Mouse (Mus musculus) cortical plate, adult 2 months (tissue): ENCODE results near the gene Limk1. TPM values are rescaled to one million over a fixed set of nuclear protein-coding genes. Genes with fewer than 3 reads are reported as not detected.

ENCODE experiments used
- H3K27ac ChIP-seq: fragments of 200-500 bp; 2 replicates; pipeline ENCODE4 v1.5.1; 2012; ENCODE audit warnings: low read length, control low read depth, inconsistent platforms; ENCODE audit not compliant: insufficient read depth
- H3K4me1 ChIP-seq: fragments of 200-500 bp; 2 replicates; pipeline ENCODE4 v1.6.1; 2011; ENCODE audit warnings: low read length; ENCODE audit not compliant: control insufficient read depth, insufficient read depth
- H3K4me3 ChIP-seq: fragments of 200-500 bp; 2 replicates; pipeline ENCODE4 v1.5.1; 2011; ENCODE audit warnings: mild to moderate bottlenecking, low read length, control low read depth; ENCODE audit not compliant: insufficient read depth
- CTCF ChIP-seq: fragments of 200-500 bp; IDR thresholded peaks from 2 replicates; pipeline ENCODE4 v1.5.1; 2011; ENCODE audit warnings: mild to moderate bottlenecking, control low read depth, low read length; ENCODE audit not compliant: insufficient read depth; ENCODE audit errors: extremely low read depth
- POLR2A ChIP-seq: fragments of 200-500 bp; IDR thresholded peaks from 2 replicates; pipeline ENCODE4 v1.6.1; 2011; ENCODE audit warnings: mild to moderate bottlenecking, low read length, control low read depth; ENCODE audit not compliant: insufficient read depth; ENCODE audit errors: extremely low read depth
- polyA plus RNA-seq: library from polyadenylated mRNA; depleted of rRNA; stranded (reverse); fragments of >200 nt; gene quantifications from 2 replicates; pipeline ENCODE4 v1.2.3, GENCODE M21; 2012

Limk1 gene
- polyA plus RNA-seq, 1 experiment = 53.1 TPM

GRCm38 (mm10) chr5:134709275-134709674 lies 20.9 kb upstream of the Limk1 start:
- Histone ChIP-seq H3K4me3 (no peak overlapping the region), H3K4me1 (no peaks in the 10 kb centered on the region), H3K27ac (no peak overlapping the region)
- TF ChIP-seq POLR2A = no peak
- TF ChIP-seq CTCF = no peak

- Histone ChIP-seq H3K4me3 (no peak overlapping the region), H3K4me1 (no peaks in the 10 kb centered on the region), H3K27ac (no peak overlapping the region)
- TF ChIP-seq CTCF (peak; percentile 91), POLR2A (no peak)
Observed at GRCm38 (mm10) chr5:134704157-134704556, 15.8 kb upstream of the Limk1 start.

- TF ChIP-seq POLR2A (no peak), CTCF (no peak)
- Histone ChIP-seq H3K4me1 (no peaks in the 10 kb centered on the region), H3K27ac (no peak overlapping the region), H3K4me3 (no peak overlapping the region)
Observed at GRCm38 (mm10) chr5:134695539-134695938, 7.1 kb upstream of the Limk1 start.

- Histone ChIP-seq H3K4me1 (no peaks in the 10 kb centered on the region), H3K4me3 (no peak overlapping the region), H3K27ac (no peak overlapping the region)
- TF ChIP-seq CTCF (no peak), POLR2A (no peak)
Observed at GRCm38 (mm10) chr5:134695082-134695481, 6.7 kb upstream of the Limk1 start.

GRCm38 (mm10) chr5:134692704-134693103 lies 4.3 kb upstream of the Limk1 start:
- Histone ChIP-seq H3K4me1 (no peaks in the 10 kb centered on the region), H3K27ac (no peak overlapping the region), H3K4me3 (no peak overlapping the region)
- TF ChIP-seq POLR2A = no peak
- TF ChIP-seq CTCF = no peak

- no peak overlapping the region for H3K27ac ChIP-seq
- TF ChIP-seq CTCF = no peak
- no peak for TF ChIP-seq POLR2A
- no peaks in the 10 kb centered on the region for H3K4me1 ChIP-seq
- peak overlapping the region; percentile 99 for H3K4me3 ChIP-seq
Observed at GRCm38 (mm10) chr5:134688718-134689284, 403 bp upstream of the Limk1 start.

- peak overlapping the region; percentile 99 for H3K4me3 ChIP-seq
- H3K4me1 ChIP-seq = no peaks in the 10 kb centered on the region
- no peak for TF ChIP-seq POLR2A
- no peak for TF ChIP-seq CTCF
- H3K27ac ChIP-seq = no peak overlapping the region
Observed at GRCm38 (mm10) chr5:134687187-134687586, 1.2 kb downstream of the Limk1 start.

- Histone ChIP-seq H3K4me3 (peak overlapping the region; percentile 99; the same call in 1 of the 2 replicates), H3K27ac (no peak overlapping the region), H3K4me1 (no peaks in the 10 kb centered on the region)
- TF ChIP-seq POLR2A = no peak
- TF ChIP-seq CTCF = no peak
Observed at GRCm38 (mm10) chr5:134686541-134686940, 1.9 kb downstream of the Limk1 start.

GRCm38 (mm10) chr5:134684398-134684797 lies 4.0 kb downstream of the Limk1 start:
- Histone ChIP-seq H3K27ac (no peak overlapping the region), H3K4me3 (no peak overlapping the region), H3K4me1 (no peaks in the 10 kb centered on the region)
- TF ChIP-seq CTCF (no peak), POLR2A (no peak)

- TF ChIP-seq POLR2A (no peak), CTCF (no peak)
- Histone ChIP-seq H3K4me3 (no peak overlapping the region), H3K4me1 (no peaks in the 10 kb centered on the region), H3K27ac (no peak overlapping the region)
Observed at GRCm38 (mm10) chr5:134683813-134684212, 4.6 kb downstream of the Limk1 start.
